Mouse (Mus musculus) adrenal gland, postnatal 4 days (tissue): ENCODE data around the gene Fkbp8. TPM values are rescaled to one million over a fixed set of nuclear protein-coding genes. Genes with fewer than 3 reads are reported as not detected.

ENCODE experiments used
- DNase-seq, 2 experiments: peaks; one replicate each; pipeline ENCODE4 v3.0.0; 2021 to 2022; ENCODE audit warnings: low spot score in 2 of 2, mixed read lengths in 2 of 2
- total RNA-seq, 2 experiments: library from RNA; stranded (reverse); gene quantifications; 2 replicates each; pipeline ENCODE4 v1.2.3; 2021

Fkbp8 gene
- total RNA-seq, 2 experiments from 2014 or later: 315 to 322 TPM

GRCm38 (mm10) chr8:70522592-70523403 is 4.7 kb upstream of the Fkbp8 start:
- DNase-seq: peak; percentile 76 to 90

GRCm38 (mm10) chr8:70527111-70527511 is 413 bp upstream of the Fkbp8 start:
- no peak for DNase-seq

- DNase-seq: no peak
Measured at GRCm38 (mm10) chr8:70528182-70528797, 766 bp downstream of the Fkbp8 start.

GRCm38 (mm10) chr8:70529299-70529698 is 1.8 kb downstream of the Fkbp8 start:
- DNase-seq: no peak

- no peak for DNase-seq
Measured at GRCm38 (mm10) chr8:70529741-70530161, 2.2 kb downstream of the Fkbp8 start.

- no peak for DNase-seq
Measured at GRCm38 (mm10) chr8:70530314-70530713, 2.8 kb downstream of the Fkbp8 start.

- no peak for DNase-seq
Measured at GRCm38 (mm10) chr8:70534281-70534680, 6.8 kb downstream of the Fkbp8 start.

GRCm38 (mm10) chr8:70535221-70535620 is 7.7 kb downstream of the Fkbp8 start:
- DNase-seq: no peak

GRCm38 (mm10) chr8:70535701-70536100 is 8.2 kb downstream of the Fkbp8 start:
- no peak for DNase-seq

GRCm38 (mm10) chr8:70538024-70538579 is 10.6 kb downstream of the Fkbp8 start:
- DNase-seq: peak in 1 of 2 experiments; percentile 53

- DNase-seq: peak; percentile 95 to 99
Measured at GRCm38 (mm10) chr8:70538633-70539076, 11.1 kb downstream of the Fkbp8 start.

- DNase-seq: peak; percentile 99 to 100
Measured at GRCm38 (mm10) chr8:70539077-70539813, 11.7 kb downstream of the Fkbp8 start, which contains the start of gene Ell. Gene Ell, plus strand, starts transcription at chr8:70539457.

GRCm38 (mm10) chr8:70540013-70540506 is 12.5 kb downstream of the Fkbp8 start:
- no peak for DNase-seq

GRCm38 (mm10) chr8:70540507-70541071 is 13.1 kb downstream of the Fkbp8 start:
- DNase-seq: no peak

- no peak for DNase-seq
Measured at GRCm38 (mm10) chr8:70541081-70541480, 13.6 kb downstream of the Fkbp8 start.

GRCm38 (mm10) chr8:70544200-70544687 is 16.7 kb downstream of the Fkbp8 start:
- DNase-seq: peak in 1 of 2 experiments; percentile 39

- DNase-seq: no peak
Measured at GRCm38 (mm10) chr8:70546412-70546811, 18.9 kb downstream of the Fkbp8 start.

- no peak for DNase-seq
Measured at GRCm38 (mm10) chr8:70547762-70548161, 20.2 kb downstream of the Fkbp8 start.

GRCm38 (mm10) chr8:70549412-70550184 is 22.1 kb downstream of the Fkbp8 start:
- no peak for DNase-seq
